Mouse (Mus musculus) forebrain, embryonic 15.5 days (tissue): ENCODE results near the gene S100a10. TPM values are rescaled to one million over a fixed set of nuclear protein-coding genes. Genes with fewer than 3 reads are reported as not detected.
"Not testable (repeated sequence)": the region's sequence is repeated elsewhere in the genome, so short reads cannot be mapped to it uniquely, and the experiment has no call there.

Experiments used
- ATAC-seq: fragments of 200-750 bp; cut with Nextera tagmentation; replicated peaks from 2 replicates; pipeline ENCODE4 v1.8.0; 2017; ENCODE audit warnings: mild to moderate bottlenecking, moderate TSS enrichment, moderate library complexity
- H3K27ac ChIP-seq: fragments of 300-500 bp; sonication (generic); replicated peaks from 2 replicates; pipeline ENCODE4 v1.5.1; 2015; ENCODE audit warnings: mild to moderate bottlenecking, inconsistent platforms
- H3K27me3 ChIP-seq: fragments of 300-500 bp; sonication (generic); 2 replicates; pipeline ENCODE4 v1.6.1; 2015; ENCODE audit warnings: inconsistent platforms
- H3K36me3 ChIP-seq: fragments of 300-500 bp; sonication (generic); 2 replicates; pipeline ENCODE4 v1.6.1; 2015; ENCODE audit warnings: mild to moderate bottlenecking, inconsistent platforms
- H3K4me1 ChIP-seq: fragments of 300-500 bp; sonication (generic); 2 replicates; pipeline ENCODE4 v1.6.1; 2015; ENCODE audit warnings: inconsistent platforms
- H3K4me2 ChIP-seq: fragments of 300-500 bp; sonication (generic); replicated peaks from 2 replicates; pipeline ENCODE4 v1.6.1; 2015; ENCODE audit warnings: mild to moderate bottlenecking, inconsistent platforms
- H3K4me3 ChIP-seq: fragments of 300-500 bp; sonication (generic); 2 replicates; pipeline ENCODE4 v1.5.1; 2015; ENCODE audit warnings: mild to moderate bottlenecking, inconsistent platforms
- H3K9ac ChIP-seq: fragments of 300-500 bp; sonication (generic); replicated peaks from 2 replicates; pipeline ENCODE4 v1.6.1; 2015; ENCODE audit warnings: mild to moderate bottlenecking, inconsistent platforms
- H3K9me3 ChIP-seq: fragments of 300-500 bp; sonication (generic); 2 replicates; pipeline ENCODE4 v1.6.1; 2016; ENCODE audit warnings: inconsistent platforms
- WGBS: fragments of 180-500 bp; shearing (Covaris S2); methylation state at CpG from one replicate; pipeline ENCODE4 v1.1.7; 2015; ENCODE audit warnings: mixed read lengths; 5-methylcytosine and 5-hydroxymethylcytosine counted together
- polyA plus RNA-seq: library from polyadenylated mRNA; unstranded; fragments of >200 nt; fragmentation: Nextera tagmentation; extraction: Ambion mirVana; gene quantifications from 2 replicates; pipeline ENCODE4 v1.2.1, GENCODE M21; 2015

S100a10 gene
- polyA plus RNA-seq, 1 experiment from 2014 or later: 115 TPM

GRCm38 (mm10) chr3:93521462-93522057 is 33.3 kb upstream of the S100a10 start:
- WGBS: 86% methylated on average over 8 of the region's 8 CpGs
- Histone ChIP-seq H3K4me1 (peaks cover 8% of the 10 kb centered on the region), H3K27ac (no peak overlapping the region), H3K9me3 (no peaks in the 10 kb centered on the region), H3K4me2 (0 out of 2 replicates have a peak overlapping the region, but pooled peaks have one; percentile 88), H3K36me3 (no peaks in the 10 kb centered on the region), H3K27me3 (no peaks in the 10 kb centered on the region), H3K4me3 (no peak overlapping the region), H3K9ac (no peak overlapping the region)
- ATAC-seq: no peak

GRCm38 (mm10) chr3:93522611-93523010 is 32.3 kb upstream of the S100a10 start:
- Histone ChIP-seq H3K4me3 (no peak overlapping the region), H3K9me3 (no peaks in the 10 kb centered on the region), H3K4me2 (no peak overlapping the region), H3K4me1 (peaks cover 8% of the 10 kb centered on the region), H3K27ac (no peak overlapping the region), H3K36me3 (no peaks in the 10 kb centered on the region), H3K27me3 (no peaks in the 10 kb centered on the region), H3K9ac (no peak overlapping the region)
- WGBS: 41% methylated on average over 7 of the region's 7 CpGs
- ATAC-seq: 0 out of 2 replicates have a peak, but pooled peaks have one; percentile 9

GRCm38 (mm10) chr3:93527300-93527699 is 27.6 kb upstream of the S100a10 start:
- no peak overlapping the region for H3K9ac ChIP-seq
- no peak overlapping the region for H3K4me2 ChIP-seq
- H3K4me3 ChIP-seq: no peak overlapping the region
- no peaks in the 10 kb centered on the region for H3K36me3 ChIP-seq
- no peaks in the 10 kb centered on the region for H3K27me3 ChIP-seq
- no peak overlapping the region for H3K27ac ChIP-seq
- ATAC-seq: no peak
- H3K9me3 ChIP-seq: no peaks in the 10 kb centered on the region
- WGBS: 89% methylated on average over 3 of the region's 3 CpGs
- H3K4me1 ChIP-seq: no peaks in the 10 kb centered on the region

- Histone ChIP-seq H3K27me3 (no peaks in the 10 kb centered on the region), H3K27ac (no peak overlapping the region), H3K4me2 (no peak overlapping the region), H3K9me3 (no peaks in the 10 kb centered on the region), H3K4me3 (no peak overlapping the region), H3K36me3 (no peaks in the 10 kb centered on the region), H3K9ac (no peak overlapping the region), H3K4me1 (no peaks in the 10 kb centered on the region)
- 84% methylated on average over 5 of the region's 5 CpGs for WGBS
- ATAC-seq: no peak
Observed at GRCm38 (mm10) chr3:93528807-93529206, 26.1 kb upstream of the S100a10 start.

- no peaks in the 10 kb centered on the region for H3K27me3 ChIP-seq
- no peak overlapping the region for H3K4me2 ChIP-seq
- no peaks in the 10 kb centered on the region for H3K4me1 ChIP-seq
- H3K9ac ChIP-seq: no peak overlapping the region
- no peak for ATAC-seq
- H3K27ac ChIP-seq: no peak overlapping the region
- WGBS: 67% methylated on average over 2 of the region's 2 CpGs
- H3K4me3 ChIP-seq: no peak overlapping the region
- H3K9me3 ChIP-seq: no peaks in the 10 kb centered on the region
- no peaks in the 10 kb centered on the region for H3K36me3 ChIP-seq
Observed at GRCm38 (mm10) chr3:93537068-93537576, 17.8 kb upstream of the S100a10 start.

GRCm38 (mm10) chr3:93538486-93538885 is 16.4 kb upstream of the S100a10 start:
- no peak for ATAC-seq
- Histone ChIP-seq H3K27ac (no peak overlapping the region), H3K27me3 (no peaks in the 10 kb centered on the region), H3K4me1 (no peaks in the 10 kb centered on the region), H3K36me3 (no peaks in the 10 kb centered on the region), H3K4me2 (no peak overlapping the region), H3K9ac (no peak overlapping the region), H3K9me3 (no peaks in the 10 kb centered on the region), H3K4me3 (no peak overlapping the region)
- WGBS: 85% methylated on average over 2 of the region's 2 CpGs

GRCm38 (mm10) chr3:93541501-93541900 is 13.4 kb upstream of the S100a10 start:
- no peaks in the 10 kb centered on the region for H3K9me3 ChIP-seq
- WGBS: 58% methylated on average over 2 of the region's 2 CpGs
- H3K27me3 ChIP-seq: no peaks in the 10 kb centered on the region
- no peaks in the 10 kb centered on the region for H3K36me3 ChIP-seq
- H3K4me1 ChIP-seq: no peaks in the 10 kb centered on the region
- H3K4me2 ChIP-seq: no peak overlapping the region
- no peak overlapping the region for H3K4me3 ChIP-seq
- no peak overlapping the region for H3K9ac ChIP-seq
- no peak for ATAC-seq
- no peak overlapping the region for H3K27ac ChIP-seq

GRCm38 (mm10) chr3:93544170-93544569 is 10.7 kb upstream of the S100a10 start:
- not testable (repeated sequence) for H3K9ac ChIP-seq, H3K4me3 ChIP-seq, H3K4me2 ChIP-seq, ATAC-seq, H3K36me3 ChIP-seq, H3K9me3 ChIP-seq, H3K4me1 ChIP-seq, H3K27me3 ChIP-seq, H3K27ac ChIP-seq
- WGBS: 79% methylated on average over 6 of the region's 6 CpGs

GRCm38 (mm10) chr3:93547099-93547648 is 7.7 kb upstream of the S100a10 start:
- H3K36me3 ChIP-seq: no peaks in the 10 kb centered on the region
- H3K4me1 ChIP-seq: no peaks in the 10 kb centered on the region
- ATAC-seq: peak; percentile 38; the same call in 1 of the 2 replicates
- H3K27ac ChIP-seq: no peak overlapping the region
- no peak overlapping the region for H3K9ac ChIP-seq
- H3K4me3 ChIP-seq: no peak overlapping the region
- 31% methylated on average over 7 of the region's 7 CpGs for WGBS
- H3K9me3 ChIP-seq: no peaks in the 10 kb centered on the region
- no peaks in the 10 kb centered on the region for H3K27me3 ChIP-seq
- H3K4me2 ChIP-seq: no peak overlapping the region

- no peak overlapping the region for H3K4me2 ChIP-seq
- no peaks in the 10 kb centered on the region for H3K4me1 ChIP-seq
- H3K36me3 ChIP-seq: no peaks in the 10 kb centered on the region
- H3K27ac ChIP-seq: no peak overlapping the region
- WGBS: 81% methylated on average over 20 of the region's 20 CpGs
- H3K9ac ChIP-seq: no peak overlapping the region
- H3K9me3 ChIP-seq: no peaks in the 10 kb centered on the region
- no peak overlapping the region for H3K4me3 ChIP-seq
- no peak for ATAC-seq
- no peaks in the 10 kb centered on the region for H3K27me3 ChIP-seq
Observed at GRCm38 (mm10) chr3:93547749-93548540, 6.9 kb upstream of the S100a10 start.

GRCm38 (mm10) chr3:93548541-93549266 is 6.2 kb upstream of the S100a10 start:
- Histone ChIP-seq H3K4me1 (no peaks in the 10 kb centered on the region), H3K36me3 (no peaks in the 10 kb centered on the region), H3K27me3 (no peaks in the 10 kb centered on the region), H3K9ac (no peak overlapping the region), H3K9me3 (no peaks in the 10 kb centered on the region), H3K4me3 (no peak overlapping the region), H3K4me2 (no peak overlapping the region), H3K27ac (no peak overlapping the region)
- no peak for ATAC-seq
- 73% methylated on average over 3 of the region's 6 CpGs for WGBS

- ATAC-seq: no peak
- Histone ChIP-seq H3K4me1 (peaks cover 4% of the 10 kb centered on the region), H3K9me3 (no peaks in the 10 kb centered on the region), H3K27me3 (no peaks in the 10 kb centered on the region), H3K9ac (no peak overlapping the region), H3K4me3 (no peak overlapping the region), H3K27ac (no peak overlapping the region), H3K4me2 (no peak overlapping the region), H3K36me3 (no peaks in the 10 kb centered on the region)
- WGBS: 86% methylated on average over 4 of the region's 4 CpGs
Observed at GRCm38 (mm10) chr3:93549986-93550385, 4.9 kb upstream of the S100a10 start.
